ENCODE assay signal across 8 mouse cellular contexts in genomic region chr9:97172075-97172474, GRCm38 (mm10).
A peak's percentile ranks its signal among the peaks of the same experiment; 100 is the strongest.
DNase-seq lines count a peak whose midpoint lies in the region; ATAC-seq and TF ChIP-seq lines count a peak whose summit lies in the region.

No protein-coding gene starts in this region.

- TF ChIP-seq CTCF in brain, embryonic 14.5 days (IDR thresholded peaks at IDR 0.05; ENCODE audit: borderline replicate concordance, extremely low read depth, insufficient read depth, insufficient read length) = peak; percentile 62

- H3K4me3 ChIP-seq in forebrain, embryonic 10.5 days = no peak overlapping the region
- H3K4me3 ChIP-seq in forebrain, embryonic 13.5 days = no peak overlapping the region
- H3K4me3 ChIP-seq in midbrain, embryonic 11.5 days (ENCODE audit: low read depth, low read length) = no peak overlapping the region
- no peak overlapping the region for H3K4me3 ChIP-seq in midbrain, embryonic 15.5 days

- no peaks in the 10 kb centered on the region for H3K36me3 ChIP-seq in forebrain, embryonic 10.5 days (replicated peaks)
- no peaks in the 10 kb centered on the region for H3K36me3 ChIP-seq in forebrain, embryonic 13.5 days (ENCODE audit: poor library complexity, severe bottlenecking)
- H3K36me3 ChIP-seq in midbrain, embryonic 11.5 days (ENCODE audit: control insufficient read depth, insufficient read depth, low read length) = no peaks in the 10 kb centered on the region
- H3K36me3 ChIP-seq in midbrain, embryonic 15.5 days (replicated peaks) = no peaks in the 10 kb centered on the region

- DNase-seq in forebrain, embryonic 10.5 days (ENCODE audit: extremely low spot score, low spot score) = peak; percentile 24
- DNase-seq in midbrain, embryonic 11.5 days (ENCODE audit: low spot score, missing footprints) = peak; percentile 94
- peak; percentile 66 for DNase-seq in brain, embryonic 14.5 days (ENCODE audit: low read depth)
- DNase-seq in induced T-regulatory cell, adult 2 months (ENCODE audit: low read depth) = peak; percentile 72
- peak; percentile 24 for DNase-seq in lung, postnatal 14 days
- no peak for DNase-seq in ovary, adult 18-20 months (ENCODE audit: low spot score)

- no peak for ATAC-seq in forebrain, embryonic 13.5 days
- ATAC-seq in midbrain, embryonic 11.5 days (ENCODE audit: low FRiP score) = no peak
- no peak for ATAC-seq in midbrain, embryonic 15.5 days (replicated peaks)

- no peak for TF ChIP-seq POLR2A in brain, embryonic 14.5 days (IDR thresholded peaks at IDR 0.05; ENCODE audit: borderline replicate concordance, extremely low read depth, insufficient read depth, insufficient read length, poor library complexity, severe bottlenecking)

- no peak overlapping the region for H3K4me2 ChIP-seq in forebrain, embryonic 13.5 days
- no peak overlapping the region for H3K4me2 ChIP-seq in midbrain, embryonic 11.5 days
- no peak overlapping the region for H3K4me2 ChIP-seq in midbrain, embryonic 15.5 days

- H3K4me1 ChIP-seq in forebrain, embryonic 10.5 days = no peaks in the 10 kb centered on the region
- no peaks in the 10 kb centered on the region for H3K4me1 ChIP-seq in forebrain, embryonic 13.5 days
- H3K4me1 ChIP-seq in midbrain, embryonic 11.5 days (ENCODE audit: control insufficient read depth, insufficient read depth, low read length) = no peaks in the 10 kb centered on the region
- H3K4me1 ChIP-seq in midbrain, embryonic 15.5 days = no peaks in the 10 kb centered on the region

- no peaks in the 10 kb centered on the region for H3K9me3 ChIP-seq in forebrain, embryonic 10.5 days
- no peaks in the 10 kb centered on the region for H3K9me3 ChIP-seq in forebrain, embryonic 13.5 days (replicated peaks)
- H3K9me3 ChIP-seq in midbrain, embryonic 11.5 days (ENCODE audit: control insufficient read depth, low read length) = no peaks in the 10 kb centered on the region
- H3K9me3 ChIP-seq in midbrain, embryonic 15.5 days = no peaks in the 10 kb centered on the region; the same call in 1 of the 2 replicates

- no peak overlapping the region for H3K27ac ChIP-seq in forebrain, embryonic 10.5 days
- H3K27ac ChIP-seq in forebrain, embryonic 13.5 days = no peak overlapping the region
- no peak overlapping the region for H3K27ac ChIP-seq in midbrain, embryonic 11.5 days (ENCODE audit: low read depth, low read length)
- no peak overlapping the region for H3K27ac ChIP-seq in midbrain, embryonic 15.5 days

- no peak overlapping the region for H3K9ac ChIP-seq in forebrain, embryonic 13.5 days
- no peak overlapping the region for H3K9ac ChIP-seq in midbrain, embryonic 11.5 days (ENCODE audit: low read length)
- H3K9ac ChIP-seq in midbrain, embryonic 15.5 days = no peak overlapping the region

- WGBS in forebrain, embryonic 10.5 days = 8% methylated on average over 3 of the region's 3 CpGs
- 8% methylated on average over 3 of the region's 3 CpGs for WGBS in forebrain, embryonic 13.5 days
- WGBS in midbrain, embryonic 11.5 days = 11% methylated on average over 3 of the region's 3 CpGs
- 11% methylated on average over 3 of the region's 3 CpGs for WGBS in midbrain, embryonic 15.5 days

- no peaks in the 10 kb centered on the region for H3K27me3 ChIP-seq in forebrain, embryonic 10.5 days (ENCODE audit: poor library complexity, severe bottlenecking)
- no peaks in the 10 kb centered on the region for H3K27me3 ChIP-seq in forebrain, embryonic 13.5 days
- H3K27me3 ChIP-seq in midbrain, embryonic 11.5 days (ENCODE audit: control insufficient read depth, insufficient read depth, low read length) = no peaks in the 10 kb centered on the region
- no peaks in the 10 kb centered on the region for H3K27me3 ChIP-seq in midbrain, embryonic 15.5 days (replicated peaks)
